Mouse (Mus musculus) testis, adult 2 months (tissue): Measurements from ENCODE around the gene Wfdc5. TPM values are rescaled to one million over a fixed set of nuclear protein-coding genes. Genes with fewer than 3 reads are reported as not detected.

Experiments used
- H3K27ac ChIP-seq: fragments of 200-500 bp; 2 replicates; pipeline ENCODE4 v1.5.1; 2012; ENCODE audit warnings: low read depth, low read length; ENCODE audit not compliant: control insufficient read depth, insufficient read depth
- H3K27me3 ChIP-seq: fragments of 200-500 bp; 2 replicates; pipeline ENCODE4 v1.6.1; 2012; ENCODE audit warnings: mild to moderate bottlenecking, low read length, moderate library complexity; ENCODE audit not compliant: control insufficient read depth, insufficient read depth
- H3K36me3 ChIP-seq: fragments of 200-500 bp; 2 replicates; pipeline ENCODE4 v1.6.1; 2012; ENCODE audit warnings: mild to moderate bottlenecking, low read length; ENCODE audit not compliant: control insufficient read depth, insufficient read depth
- H3K4me1 ChIP-seq: fragments of 200-500 bp; 2 replicates; pipeline ENCODE4 v1.6.1; 2012; ENCODE audit warnings: low read length; ENCODE audit not compliant: control insufficient read depth, insufficient read depth
- H3K4me3 ChIP-seq: fragments of 200-500 bp; 2 replicates; pipeline ENCODE4 v1.5.1; 2012; ENCODE audit warnings: low read depth, mild to moderate bottlenecking, low read length, moderate library complexity, mixed read lengths; ENCODE audit not compliant: control insufficient read depth
- CTCF ChIP-seq: fragments of 200-500 bp; IDR thresholded peaks from 2 replicates; pipeline ENCODE4 v1.5.1; 2012; ENCODE audit warnings: low read depth, mild to moderate bottlenecking, inconsistent platforms, low read length, moderate library complexity; ENCODE audit not compliant: control insufficient read depth, insufficient read depth, insufficient replicate concordance
- POLR2A ChIP-seq: fragments of 200-500 bp; IDR thresholded peaks from 2 replicates; pipeline ENCODE4 v1.6.1; 2012; ENCODE audit warnings: low read depth, mild to moderate bottlenecking, inconsistent platforms, low read length, moderate library complexity; ENCODE audit not compliant: control insufficient read depth
- polyA plus RNA-seq: library from polyadenylated mRNA; depleted of rRNA; stranded (reverse); fragments of >200 nt; gene quantifications from 2 replicates; pipeline ENCODE4 v1.2.3, GENCODE M21; 2012

Wfdc5 gene
- polyA plus RNA-seq, 1 experiment = not detected

DNA sequence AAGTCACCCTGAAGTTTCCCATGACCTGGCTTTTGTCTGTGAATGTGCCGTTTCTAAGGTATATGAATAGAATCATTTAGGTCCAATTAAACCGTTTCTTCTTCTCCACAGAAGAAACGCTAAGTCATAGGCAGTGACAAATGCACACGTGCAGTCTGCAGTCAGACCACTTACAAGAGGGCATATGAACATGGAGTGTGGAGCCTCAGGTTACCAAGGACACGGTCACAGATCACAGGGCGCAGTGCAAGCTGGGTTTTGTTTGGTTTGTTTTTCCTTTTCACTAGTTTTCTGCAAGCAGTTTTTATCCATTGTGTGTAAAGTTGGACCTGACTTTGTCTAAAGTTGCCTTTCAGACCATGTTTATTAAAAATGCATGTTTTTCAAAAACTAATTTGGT, 38.5 kb downstream of the Wfdc5 start:
- H3K4me3 ChIP-seq = no peak overlapping the region
- H3K36me3 ChIP-seq = no peaks in the 10 kb centered on the region
- no peaks in the 10 kb centered on the region for H3K27me3 ChIP-seq
- TF ChIP-seq CTCF = no peak
- TF ChIP-seq POLR2A = no peak
- H3K27ac ChIP-seq = no peak overlapping the region
- no peaks in the 10 kb centered on the region for H3K4me1 ChIP-seq

GRCm38 (mm10) chr2:164142021-164142420, 40.5 kb downstream of the Wfdc5 start:
- H3K4me1 ChIP-seq = no peaks in the 10 kb centered on the region
- H3K27ac ChIP-seq = peak overlapping the region; percentile 49
- no peaks in the 10 kb centered on the region for H3K27me3 ChIP-seq
- no peak overlapping the region for H3K4me3 ChIP-seq
- no peaks in the 10 kb centered on the region; the same call in 1 of the 2 replicates for H3K36me3 ChIP-seq
- TF ChIP-seq POLR2A (no peak), CTCF (no peak)

DNA sequence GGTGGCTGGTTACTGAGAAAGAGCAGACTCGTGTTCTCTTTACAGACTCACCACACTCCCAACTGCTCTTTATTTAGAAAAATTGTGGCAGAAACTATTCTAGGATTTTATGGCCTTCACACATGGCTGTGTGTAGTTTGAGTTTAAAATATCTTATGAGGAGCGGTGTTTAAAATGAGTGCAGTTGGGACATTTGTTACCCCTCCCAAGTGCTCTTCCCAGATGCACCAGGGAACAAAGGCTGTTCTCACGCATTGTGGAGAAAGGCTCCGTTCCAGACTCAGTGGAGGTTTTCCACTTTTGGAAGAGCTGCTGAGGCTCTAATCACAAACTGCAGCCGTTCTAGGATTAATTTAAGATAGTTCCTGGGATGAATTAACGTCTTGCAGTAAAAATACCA, 44.8 kb downstream of the Wfdc5 start:
- TF ChIP-seq POLR2A = no peak
- no peak for TF ChIP-seq CTCF
- Histone ChIP-seq H3K27me3 (no peaks in the 10 kb centered on the region), H3K4me1 (no peaks in the 10 kb centered on the region), H3K36me3 (peaks cover 1% of the 10 kb centered on the region), H3K4me3 (no peak overlapping the region), H3K27ac (no peak overlapping the region)

- H3K27ac ChIP-seq = no peak overlapping the region
- no peak overlapping the region for H3K4me3 ChIP-seq
- no peaks in the 10 kb centered on the region for H3K4me1 ChIP-seq
- H3K27me3 ChIP-seq = no peaks in the 10 kb centered on the region
- TF ChIP-seq CTCF (no peak), POLR2A (no peak)
- peaks cover 1% of the 10 kb centered on the region for H3K36me3 ChIP-seq
Observed at GRCm38 (mm10) chr2:164136393-164136792, 46.1 kb downstream of the Wfdc5 start.

GRCm38 (mm10) chr2:164135367-164135766, 47.2 kb downstream of the Wfdc5 start:
- H3K36me3 ChIP-seq = peaks cover 1% of the 10 kb centered on the region
- no peak overlapping the region for H3K27ac ChIP-seq
- no peaks in the 10 kb centered on the region for H3K4me1 ChIP-seq
- TF ChIP-seq CTCF = no peak
- no peak for TF ChIP-seq POLR2A
- no peaks in the 10 kb centered on the region for H3K27me3 ChIP-seq
- H3K4me3 ChIP-seq = no peak overlapping the region

DNA sequence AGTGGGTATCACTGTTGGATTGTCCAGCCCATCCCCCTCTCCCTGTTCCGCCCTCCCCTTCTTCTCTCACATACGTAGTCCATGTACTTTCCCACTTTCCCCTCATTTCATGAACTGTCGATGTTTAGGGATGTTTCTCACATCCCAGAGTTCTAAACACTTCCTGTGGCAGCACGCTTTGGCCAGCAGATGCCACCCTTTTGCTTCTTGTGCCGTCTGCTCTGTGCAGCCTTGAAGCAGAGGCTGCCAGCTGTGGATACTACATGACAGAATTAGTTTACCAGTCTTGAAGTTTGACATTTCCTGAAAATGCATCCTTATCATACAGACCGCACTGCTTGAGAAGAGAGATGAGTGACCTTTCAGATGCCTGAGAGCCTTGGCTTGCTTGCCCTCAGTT, 48.0 kb downstream of the Wfdc5 start:
- TF ChIP-seq POLR2A (no peak), CTCF (peak; percentile 42; the same call in 1 of the 2 replicates)
- peaks cover 1% of the 10 kb centered on the region for H3K36me3 ChIP-seq

DNA sequence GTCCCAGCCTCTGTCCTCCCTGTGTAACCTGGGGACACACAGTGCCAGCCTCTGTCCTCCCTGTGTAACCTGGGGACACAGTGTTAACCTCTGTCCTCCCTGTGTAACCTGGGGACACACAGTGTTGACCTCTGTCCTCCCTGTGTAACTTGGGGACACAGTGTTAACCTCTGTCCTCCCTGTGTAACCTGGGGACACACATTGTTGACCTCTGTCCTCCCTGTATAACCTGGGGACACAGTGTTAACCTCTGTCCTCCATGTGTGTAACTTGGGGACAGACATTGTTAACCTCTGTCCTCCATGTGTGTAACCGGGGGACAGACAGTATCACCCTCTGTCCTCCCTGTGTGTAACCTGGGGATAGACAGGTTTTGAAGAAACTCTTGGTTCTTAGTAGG, 51.0 kb downstream of the Wfdc5 start:
- no peak overlapping the region for H3K27ac ChIP-seq
- no peaks in the 10 kb centered on the region for H3K4me1 ChIP-seq
- H3K4me3 ChIP-seq = no peak overlapping the region
- H3K36me3 ChIP-seq = peaks cover 1% of the 10 kb centered on the region
- TF ChIP-seq POLR2A = no peak
- no peak for TF ChIP-seq CTCF
- H3K27me3 ChIP-seq = no peaks in the 10 kb centered on the region

More for the DNA sequence above, 48.0 kb downstream of the Wfdc5 start:
- H3K4me3 ChIP-seq = peak overlapping the region; percentile 76
- no peaks in the 10 kb centered on the region for H3K4me1 ChIP-seq
- H3K27ac ChIP-seq = no peak overlapping the region
- no peaks in the 10 kb centered on the region for H3K27me3 ChIP-seq

GRCm38 (mm10) chr2:164128576-164129411, 53.7 kb downstream of the Wfdc5 start:
- H3K4me3 ChIP-seq = no peak overlapping the region
- no peaks in the 10 kb centered on the region; the same call in 1 of the 2 replicates for H3K36me3 ChIP-seq
- no peaks in the 10 kb centered on the region for H3K4me1 ChIP-seq
- no peaks in the 10 kb centered on the region for H3K27me3 ChIP-seq
- no peak overlapping the region for H3K27ac ChIP-seq
- TF ChIP-seq CTCF (no peak), POLR2A (no peak)
